Mouse (Mus musculus): ENCODE data around the gene Gm10320.

GRCm38 (mm10) chr13:98476175-98476838, 15.5 kb downstream of the Gm10320 start:
- TF ChIP-seq MYOD1 (IDR thresholded peaks at IDR 0.05; ENCODE audit: control insufficient read depth in 1 of 3, insufficient read length in 2 of 3, low read depth in 2 of 3) (no peak), POLR2A (IDR thresholded peaks at IDR 0.05; ENCODE audit: insufficient read length, low read depth) (no peak), USF1 (IDR thresholded peaks at IDR 0.05; ENCODE audit: low read depth) (no peak), MAX (IDR thresholded peaks at IDR 0.05; ENCODE audit: low read depth) (no peak), MYOG (IDR thresholded peaks at IDR 0.05; ENCODE audit: control insufficient read depth in 1 of 3, insufficient read depth in 1 of 3, insufficient read length in 2 of 3, low read depth in 2 of 3) (no peak), CEBPB (IDR thresholded peaks at IDR 0.05; ENCODE audit: insufficient read depth, poor library complexity, severe bottlenecking) (no peak), SRF (IDR thresholded peaks at IDR 0.05; ENCODE audit: control insufficient read depth, insufficient read length, low read depth) (no peak)
